Mouse (Mus musculus) midbrain, embryonic 11.5 days (tissue): ENCODE results near the gene Fignl2. TPM values are rescaled to one million over a fixed set of nuclear protein-coding genes. Genes with fewer than 3 reads are reported as not detected.

Experiments used
- ATAC-seq: fragments of 200-750 bp; cut with Nextera tagmentation; 2 replicates; pipeline ENCODE4 v1.8.0; 2017; ENCODE audit warnings: moderate TSS enrichment, moderate library complexity; ENCODE audit not compliant: low FRiP score
- DNase-seq: peaks from one replicate; pipeline ENCODE4 v3.0.0; 2015; ENCODE audit warnings: low spot score; ENCODE audit errors: missing footprints
- H3K27ac ChIP-seq: fragments of 300-500 bp; sonication (generic); 2 replicates; pipeline ENCODE4 v1.5.1; 2014; ENCODE audit warnings: low read depth, low read length
- H3K27me3 ChIP-seq: fragments of 300-500 bp; sonication (generic); 2 replicates; pipeline ENCODE4 v1.6.1; 2014; ENCODE audit warnings: mild to moderate bottlenecking, low read length, moderate library complexity, mixed read lengths; ENCODE audit not compliant: control insufficient read depth, insufficient read depth
- H3K36me3 ChIP-seq: fragments of 300-500 bp; sonication (generic); 2 replicates; pipeline ENCODE4 v1.6.1; 2014; ENCODE audit warnings: mild to moderate bottlenecking, low read length, moderate library complexity, mixed read lengths; ENCODE audit not compliant: control insufficient read depth, insufficient read depth
- H3K4me1 ChIP-seq: fragments of 300-500 bp; sonication (generic); 2 replicates; pipeline ENCODE4 v1.6.1; 2014; ENCODE audit warnings: low read length; ENCODE audit not compliant: control insufficient read depth, insufficient read depth
- H3K4me2 ChIP-seq: fragments of 300-500 bp; sonication (generic); 2 replicates; pipeline ENCODE4 v1.6.1; 2014; ENCODE audit warnings: mild to moderate bottlenecking, moderate library complexity
- H3K4me3 ChIP-seq: fragments of 300-500 bp; sonication (generic); 2 replicates; pipeline ENCODE4 v1.5.1; 2014; ENCODE audit warnings: low read depth, low read length
- H3K9ac ChIP-seq: fragments of 300-500 bp; sonication (generic); 2 replicates; pipeline ENCODE4 v1.6.1; 2014; ENCODE audit warnings: low read length
- H3K9me3 ChIP-seq: fragments of 300-500 bp; sonication (generic); 2 replicates; pipeline ENCODE4 v1.6.1; 2016; ENCODE audit warnings: low read length; ENCODE audit not compliant: control insufficient read depth
- WGBS: fragments of 180-500 bp; shearing (Covaris S2); extraction: QIAGEN DNeasy Blood & Tissue Kit; methylation state at CpG from one replicate; pipeline ENCODE4 v1.1.7; 2014; 5-methylcytosine and 5-hydroxymethylcytosine counted together
- polyA plus RNA-seq: library from polyadenylated mRNA; unstranded; fragments of >200 nt; fragmentation: Nextera tagmentation; extraction: Ambion mirVana; gene quantifications from 2 replicates; pipeline ENCODE4 v1.2.1, GENCODE M21; 2014

Fignl2 gene
- polyA plus RNA-seq, 1 experiment from 2014 or later = 1.4 TPM

DNA sequence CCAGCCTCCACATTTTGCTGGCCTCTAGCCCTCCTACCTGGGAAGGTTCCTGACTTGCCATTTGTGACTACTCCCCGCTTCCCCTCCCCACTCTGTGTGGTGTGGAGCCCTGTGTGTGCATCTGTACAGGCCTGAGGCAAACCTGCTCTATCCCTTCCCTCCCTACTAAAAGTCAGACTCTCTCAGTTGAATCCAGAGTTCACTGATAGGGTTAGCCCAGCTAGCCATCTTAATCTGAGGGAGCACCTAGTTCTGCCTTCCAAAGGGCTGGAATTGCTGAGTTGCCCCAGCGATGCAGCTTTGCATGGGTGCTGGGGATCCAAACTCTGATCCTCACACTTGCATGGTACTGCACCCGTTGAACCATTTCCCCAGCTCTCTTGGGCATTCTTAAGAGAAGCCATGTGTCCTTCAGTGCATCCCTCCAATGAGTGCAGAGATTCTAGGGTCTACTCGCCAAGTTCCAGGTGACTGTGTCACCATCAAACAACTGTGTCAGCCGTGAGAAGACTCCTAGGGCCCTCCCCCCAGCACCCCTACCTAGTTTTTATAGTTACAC is 29.9 kb downstream of the Fignl2 start:
- no peak for ATAC-seq
- peaks cover 47% of the 10 kb centered on the region for H3K27me3 ChIP-seq
- 52% methylated on average over 5 of the region's 5 CpGs for WGBS
- H3K4me3 ChIP-seq = no peak overlapping the region
- no peak overlapping the region for H3K4me2 ChIP-seq
- no peak overlapping the region for H3K9ac ChIP-seq
- no peak for DNase-seq
- no peaks in the 10 kb centered on the region for H3K9me3 ChIP-seq
- no peaks in the 10 kb centered on the region; the same call in 1 of the 2 replicates for H3K36me3 ChIP-seq
- H3K4me1 ChIP-seq = peaks cover 32% of the 10 kb centered on the region
- H3K27ac ChIP-seq = no peak overlapping the region; the same call in 1 of the 2 replicates

DNA sequence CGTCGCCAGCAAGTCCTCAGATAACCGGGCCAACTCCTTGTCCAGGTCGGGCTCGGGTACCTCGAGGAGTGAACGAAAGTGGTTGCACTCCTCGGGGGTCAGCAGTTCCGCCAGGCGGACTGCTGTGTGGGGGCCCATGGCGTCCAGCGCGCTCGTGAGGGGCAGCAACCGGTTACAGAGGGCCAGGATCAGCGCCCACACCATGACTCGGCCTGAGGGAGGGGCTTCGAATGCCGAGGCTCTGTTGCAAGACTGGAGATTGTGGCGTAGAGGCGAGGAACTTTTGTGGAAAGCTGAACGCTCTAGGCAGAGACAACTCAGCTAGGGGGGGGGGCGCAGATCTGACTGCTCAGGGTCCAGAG is 31.2 kb downstream of the Fignl2 start, which contains the start of gene Gm47841:
Gene Gm47841, minus strand, starts transcription at position 204 of the 362 bp plus-strand sequence.
- peak within 1 kb of the TSS; percentile 96 for H3K4me2 ChIP-seq
- DNase-seq (no peak), ATAC-seq (no peak)
- H3K27ac ChIP-seq = no peak within 1 kb of the TSS; the same call in 1 of the 2 replicates
- WGBS = 1% methylated on average over 22 of the region's 23 CpGs
- H3K4me3 ChIP-seq = peak within 1 kb of the TSS; percentile 48
- H3K9me3 ChIP-seq = no peaks in the 10 kb centered on the region
- peaks cover 22% of the 10 kb centered on the region for H3K4me1 ChIP-seq
- H3K27me3 ChIP-seq = peaks cover 38% of the 10 kb centered on the region
- H3K36me3 ChIP-seq = no peaks in the 10 kb centered on the region; the same call in 1 of the 2 replicates
- H3K9ac ChIP-seq = peak within 1 kb of the TSS; percentile 63

DNA sequence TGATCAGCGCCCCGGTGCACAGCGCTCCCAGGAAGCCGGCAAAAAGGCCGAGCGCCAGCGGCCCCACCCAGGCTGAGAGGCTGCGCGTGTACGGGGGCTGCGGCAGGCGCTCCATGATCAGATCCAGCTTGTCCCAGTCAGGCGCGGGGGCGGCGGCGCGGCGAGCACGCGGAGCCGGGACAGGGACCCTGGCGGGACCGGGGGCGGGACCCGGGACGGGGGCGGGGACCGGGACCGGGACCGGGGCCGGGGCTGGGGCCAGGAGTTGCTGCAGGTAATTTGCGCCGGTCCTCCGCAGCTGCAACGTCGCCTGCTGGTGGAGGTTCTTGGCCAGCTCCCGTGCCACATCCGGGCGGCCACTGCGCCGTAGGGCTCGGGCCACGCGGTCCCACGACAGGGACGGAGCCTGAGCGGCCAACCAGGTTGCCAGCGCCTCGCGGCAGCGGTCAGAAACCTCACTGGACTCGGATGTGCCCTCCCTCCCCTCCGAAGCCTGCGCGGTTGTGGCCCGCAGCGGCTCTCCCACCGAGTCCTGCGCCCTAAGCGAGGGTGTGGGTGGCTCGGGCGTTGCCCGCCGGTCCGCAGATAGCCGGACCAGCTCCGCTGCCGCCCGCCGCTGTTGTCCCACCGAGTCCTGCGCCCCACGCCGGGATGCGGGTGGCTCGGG is 31.7 kb downstream of the Fignl2 start:
- ATAC-seq (peak; percentile 49; the same call in 1 of the 2 replicates), DNase-seq (peak; percentile 95)
- no peaks in the 10 kb centered on the region for H3K9me3 ChIP-seq
- H3K27ac ChIP-seq = no peak overlapping the region
- H3K4me3 ChIP-seq = peak overlapping the region; percentile 48
- H3K27me3 ChIP-seq = peaks cover 38% of the 10 kb centered on the region
- H3K4me1 ChIP-seq = peaks cover 19% of the 10 kb centered on the region
- H3K36me3 ChIP-seq = no peaks in the 10 kb centered on the region; the same call in 1 of the 2 replicates
- H3K9ac ChIP-seq = peak overlapping the region; percentile 63
- WGBS = under 1% methylated on average over 70 of the region's 77 CpGs
- H3K4me2 ChIP-seq = peak overlapping the region; percentile 96

DNA sequence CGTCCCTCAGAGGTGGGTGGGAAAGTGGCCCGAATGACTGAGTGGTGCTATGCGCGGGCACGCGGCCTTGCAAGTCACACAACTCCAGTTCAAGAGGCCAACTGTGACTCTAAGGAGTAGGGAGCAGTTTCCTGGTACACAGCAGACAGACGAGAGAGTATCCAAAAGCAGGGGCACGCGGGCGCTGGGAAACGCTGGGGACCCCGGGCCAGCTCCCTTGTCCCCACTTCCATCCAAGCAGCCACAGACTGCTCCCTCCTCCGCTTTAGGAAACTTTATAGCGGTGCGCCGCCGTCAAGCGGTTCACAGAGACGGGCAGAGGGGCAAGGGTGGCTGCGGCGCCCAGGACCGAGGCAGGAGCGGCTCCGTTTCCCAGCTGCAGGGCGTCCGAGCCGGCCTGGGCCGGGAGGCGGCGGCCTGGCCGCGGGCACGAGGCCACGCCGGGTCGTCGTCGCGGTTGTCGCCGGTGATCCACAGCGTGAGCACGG is 32.3 kb downstream of the Fignl2 start:
- Histone ChIP-seq H3K36me3 (no peaks in the 10 kb centered on the region; the same call in none of the 2 replicates), H3K27me3 (peaks cover 35% of the 10 kb centered on the region), H3K9me3 (no peaks in the 10 kb centered on the region), H3K9ac (peak overlapping the region; percentile 63), H3K4me2 (peak overlapping the region; percentile 96), H3K27ac (no peak overlapping the region), H3K4me3 (peak overlapping the region; percentile 48), H3K4me1 (peaks cover 17% of the 10 kb centered on the region)
- 1% methylated on average over 43 of the region's 43 CpGs for WGBS
- DNase-seq (peak; percentile 94), ATAC-seq (no peak)

DNA sequence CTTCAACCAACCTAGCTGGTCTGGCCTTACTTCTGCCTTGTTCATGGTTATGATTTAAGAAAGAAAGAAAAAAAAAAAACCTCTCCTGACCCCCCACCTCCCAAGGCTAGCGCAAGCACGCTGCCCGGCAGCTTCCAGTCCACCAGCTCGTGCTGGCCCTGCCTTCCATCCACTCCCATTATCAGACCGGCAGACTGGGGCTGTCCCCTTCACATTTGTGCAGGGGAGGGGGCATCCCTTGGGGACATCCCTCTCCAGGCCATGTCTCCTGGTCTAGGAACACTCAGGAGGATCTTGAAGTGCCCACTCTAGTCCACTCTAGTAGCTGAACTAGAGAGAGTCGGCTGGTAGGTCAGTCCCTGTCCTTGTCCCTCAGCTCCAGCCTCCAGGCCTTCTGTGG is 33.8 kb downstream of the Fignl2 start:
- H3K27me3 ChIP-seq = peaks cover 44% of the 10 kb centered on the region
- no peak overlapping the region for H3K27ac ChIP-seq
- WGBS = 28% methylated on average over 6 of the region's 6 CpGs
- no peak overlapping the region for H3K9ac ChIP-seq
- H3K9me3 ChIP-seq = no peaks in the 10 kb centered on the region
- peaks cover 2% of the 10 kb centered on the region for H3K36me3 ChIP-seq
- no peak for DNase-seq
- H3K4me3 ChIP-seq = no peak overlapping the region
- peaks cover 17% of the 10 kb centered on the region for H3K4me1 ChIP-seq
- H3K4me2 ChIP-seq = no peak overlapping the region
- no peak for ATAC-seq

DNA sequence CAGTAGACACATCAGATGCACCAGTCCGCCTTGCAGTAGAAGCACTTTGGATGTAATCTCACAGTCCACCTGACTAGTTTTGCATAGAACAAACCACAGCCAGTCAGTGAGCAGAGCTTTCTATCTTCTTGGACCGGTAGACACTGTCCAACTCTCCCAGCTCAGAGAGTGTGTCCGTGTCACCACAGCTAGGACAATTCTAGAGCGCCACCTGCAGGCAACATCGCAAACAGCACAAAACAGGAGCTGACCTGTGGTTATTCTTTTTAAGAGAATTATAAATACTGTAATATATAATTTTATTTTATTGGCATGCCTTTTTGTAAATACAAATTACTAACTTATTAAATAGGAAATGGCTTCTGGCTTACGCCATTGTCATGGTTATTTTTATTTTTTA is 35.8 kb downstream of the Fignl2 start:
- no peaks in the 10 kb centered on the region for H3K9me3 ChIP-seq
- ATAC-seq = no peak
- 23% methylated on average over 6 of the region's 6 CpGs for WGBS
- H3K4me3 ChIP-seq = no peak overlapping the region
- H3K36me3 ChIP-seq = peaks cover 2% of the 10 kb centered on the region
- no peak overlapping the region for H3K27ac ChIP-seq
- H3K27me3 ChIP-seq = peaks cover 46% of the 10 kb centered on the region
- no peak overlapping the region for H3K9ac ChIP-seq
- no peak overlapping the region for H3K4me2 ChIP-seq
- peaks cover 17% of the 10 kb centered on the region for H3K4me1 ChIP-seq
- DNase-seq = peak; percentile 97

DNA sequence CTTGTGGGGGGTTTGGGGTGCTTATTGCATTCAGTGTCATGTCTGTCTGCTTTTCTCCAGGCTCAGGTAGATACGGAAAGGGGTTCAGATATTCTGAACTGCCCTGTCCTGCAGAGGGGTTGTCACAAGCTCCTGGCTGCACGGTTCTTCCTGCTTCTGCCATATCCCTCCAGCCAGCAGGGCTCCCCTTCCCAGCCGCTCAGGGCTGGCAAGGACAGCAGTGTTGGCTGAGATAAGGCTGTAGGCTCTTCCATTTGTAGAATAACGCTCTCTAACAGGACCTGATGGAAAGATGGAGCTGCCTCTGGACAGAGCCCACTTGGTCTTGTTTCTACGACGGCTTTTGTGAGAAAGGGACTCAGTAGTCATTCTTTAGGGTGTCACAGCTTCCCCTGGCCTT is 36.4 kb downstream of the Fignl2 start:
- no peaks in the 10 kb centered on the region for H3K9me3 ChIP-seq
- H3K4me2 ChIP-seq = no peak overlapping the region
- no peak overlapping the region for H3K27ac ChIP-seq
- ATAC-seq (no peak), DNase-seq (no peak)
- no peak overlapping the region for H3K9ac ChIP-seq
- H3K27me3 ChIP-seq = peaks cover 41% of the 10 kb centered on the region
- peaks cover 12% of the 10 kb centered on the region for H3K4me1 ChIP-seq
- peaks cover 2% of the 10 kb centered on the region for H3K36me3 ChIP-seq
- H3K4me3 ChIP-seq = no peak overlapping the region
- WGBS = 70% methylated on average over 6 of the region's 6 CpGs

DNA sequence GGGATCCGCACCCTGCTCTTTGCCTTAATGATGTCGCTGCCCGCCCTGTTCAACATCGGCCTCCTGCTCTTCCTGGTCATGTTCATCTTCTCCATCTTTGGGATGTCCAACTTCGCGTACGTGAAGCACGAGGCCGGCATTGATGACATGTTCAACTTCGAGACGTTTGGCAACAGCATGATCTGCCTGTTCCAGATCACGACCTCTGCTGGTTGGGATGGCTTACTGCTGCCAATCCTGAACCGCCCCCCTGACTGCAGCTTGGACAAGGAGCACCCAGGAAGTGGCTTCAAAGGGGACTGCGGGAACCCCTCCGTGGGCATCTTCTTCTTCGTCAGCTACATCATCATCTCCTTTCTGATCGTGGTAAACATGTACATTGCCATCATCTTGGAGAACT is 38.7 kb downstream of the Fignl2 start:
- H3K27ac ChIP-seq = no peak overlapping the region
- no peak overlapping the region for H3K4me2 ChIP-seq
- peaks cover 2% of the 10 kb centered on the region for H3K36me3 ChIP-seq
- no peaks in the 10 kb centered on the region for H3K4me1 ChIP-seq
- H3K9me3 ChIP-seq = no peaks in the 10 kb centered on the region
- H3K4me3 ChIP-seq = no peak overlapping the region
- H3K27me3 ChIP-seq = peaks cover 18% of the 10 kb centered on the region
- no peak for ATAC-seq
- no peak for DNase-seq
- H3K9ac ChIP-seq = no peak overlapping the region
- 49% methylated on average over 17 of the region's 17 CpGs for WGBS

DNA sequence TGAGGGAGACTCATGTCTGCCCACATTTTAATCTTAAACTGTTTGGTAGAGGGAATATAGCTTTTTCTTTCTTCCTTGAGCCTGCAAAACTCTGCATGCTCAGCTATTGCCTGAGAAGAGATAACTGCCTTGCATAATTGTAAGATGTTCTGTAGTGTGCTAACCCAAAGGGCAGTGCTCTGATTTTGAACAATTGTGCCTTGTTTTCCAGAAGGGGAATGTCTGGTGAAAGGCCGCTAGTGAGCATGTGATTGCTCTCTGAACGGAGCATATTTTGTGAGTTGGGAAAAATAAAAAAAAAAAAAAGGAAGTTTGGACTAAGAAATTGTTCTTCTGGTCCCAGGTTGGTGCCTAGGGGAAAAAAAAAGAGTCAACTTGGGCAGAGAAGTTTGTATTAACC is 49.4 kb downstream of the Fignl2 start:
- H3K4me2 ChIP-seq = no peak overlapping the region
- no peak overlapping the region for H3K9ac ChIP-seq
- no peaks in the 10 kb centered on the region for H3K36me3 ChIP-seq
- no peak overlapping the region for H3K4me3 ChIP-seq
- no peaks in the 10 kb centered on the region for H3K27me3 ChIP-seq
- ATAC-seq = no peak
- 82% methylated on average over 2 of the region's 2 CpGs for WGBS
- no peak for DNase-seq
- H3K9me3 ChIP-seq = no peaks in the 10 kb centered on the region
- no peaks in the 10 kb centered on the region for H3K4me1 ChIP-seq
- H3K27ac ChIP-seq = no peak overlapping the region
